Mouse (Mus musculus) forebrain, embryonic 12.5 days (tissue): Measurements from ENCODE around the gene Adamts15. TPM values are rescaled to one million over a fixed set of nuclear protein-coding genes. Genes with fewer than 3 reads are reported as not detected.

Source experiments
- ATAC-seq: fragments of 200-750 bp; cut with Nextera tagmentation; 2 replicates; pipeline ENCODE4 v1.8.0; 2017; ENCODE audit warnings: moderate TSS enrichment; ENCODE audit not compliant: low FRiP score
- H3K27ac ChIP-seq: fragments of 300-500 bp; sonication (generic); 2 replicates; pipeline ENCODE4 v1.5.1; 2016; ENCODE audit warnings: mild to moderate bottlenecking
- H3K27me3 ChIP-seq: fragments of 300-500 bp; sonication (generic); 2 replicates; pipeline ENCODE4 v1.6.1; 2016; ENCODE audit warnings: mild to moderate bottlenecking
- H3K36me3 ChIP-seq: fragments of 300-500 bp; sonication (generic); replicated peaks from 2 replicates; pipeline ENCODE4 v1.6.1; 2016; ENCODE audit warnings: mild to moderate bottlenecking
- H3K4me1 ChIP-seq: fragments of 300-500 bp; sonication (generic); 2 replicates; pipeline ENCODE4 v1.6.1; 2016
- H3K4me2 ChIP-seq: fragments of 300-500 bp; sonication (generic); 2 replicates; pipeline ENCODE4 v1.6.1; 2016; ENCODE audit warnings: mild to moderate bottlenecking, moderate library complexity
- H3K4me3 ChIP-seq: fragments of 300-500 bp; sonication (generic); replicated peaks from 2 replicates; pipeline ENCODE4 v1.5.1; 2016; ENCODE audit warnings: mild to moderate bottlenecking
- H3K9ac ChIP-seq: fragments of 300-500 bp; sonication (generic); 2 replicates; pipeline ENCODE4 v1.6.1; 2016; ENCODE audit warnings: mild to moderate bottlenecking
- H3K9me3 ChIP-seq: fragments of 300-500 bp; sonication (generic); 2 replicates; pipeline ENCODE4 v1.6.1; 2016
- WGBS: fragments of 180-500 bp; shearing (Covaris S2); methylation state at CpG from one replicate; pipeline ENCODE4 v1.1.7; 2016; 5-methylcytosine and 5-hydroxymethylcytosine counted together
- polyA plus RNA-seq: library from polyadenylated mRNA; unstranded; fragments of >200 nt; fragmentation: Nextera tagmentation; extraction: Ambion mirVana; gene quantifications from 2 replicates; pipeline ENCODE4 v1.2.1, GENCODE M21; 2016

Gene Adamts15
- polyA plus RNA-seq, 1 experiment from 2014 or later: 7.1 TPM

DNA sequence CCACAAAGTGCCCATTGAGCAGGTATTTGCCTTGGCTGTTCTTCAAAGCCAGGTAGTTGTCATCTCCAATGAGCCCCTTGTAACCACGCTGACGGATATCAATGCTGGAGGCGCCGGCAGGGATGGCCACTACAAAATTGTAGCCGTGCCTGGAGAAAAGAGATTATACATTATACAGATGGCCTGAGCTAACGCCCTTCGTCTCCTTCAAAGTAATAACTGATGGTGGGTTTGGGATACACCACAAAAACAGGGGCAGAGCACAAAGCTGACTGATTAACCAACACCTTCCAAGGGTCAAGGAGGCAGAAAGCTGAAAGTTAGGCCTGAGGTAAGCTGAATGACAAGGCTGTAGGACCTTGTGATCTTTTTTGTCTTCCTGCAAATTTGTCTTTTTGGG lies 19.6 kb downstream of the Adamts15 start:
- no peak overlapping the region for H3K27ac ChIP-seq
- no peaks in the 10 kb centered on the region for H3K9me3 ChIP-seq
- no peaks in the 10 kb centered on the region for H3K36me3 ChIP-seq
- no peak overlapping the region for H3K9ac ChIP-seq
- no peak overlapping the region for H3K4me2 ChIP-seq
- no peak for ATAC-seq
- H3K4me3 ChIP-seq: no peak overlapping the region
- WGBS: 96% methylated on average over 7 of the region's 7 CpGs
- no peaks in the 10 kb centered on the region for H3K4me1 ChIP-seq
- H3K27me3 ChIP-seq: no peaks in the 10 kb centered on the region

DNA sequence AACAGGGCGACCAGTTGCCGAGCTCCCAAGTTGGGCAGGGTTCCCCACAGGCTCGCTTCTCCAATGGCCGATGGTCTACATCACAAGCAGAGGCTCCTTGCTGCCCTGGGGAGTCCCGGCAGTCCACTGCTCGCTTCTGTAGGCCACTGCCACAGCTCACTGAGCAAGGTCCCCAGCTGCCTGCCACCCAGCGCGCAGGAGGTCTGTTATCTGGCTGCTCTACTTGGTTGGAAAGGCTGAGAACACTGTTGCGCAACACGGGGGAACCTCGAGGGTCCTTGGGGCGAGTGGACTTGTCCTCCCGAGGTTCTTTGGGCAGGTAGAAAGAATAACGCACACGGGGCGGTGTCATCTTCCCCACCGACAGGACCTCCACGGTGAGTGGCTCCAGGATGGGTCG lies 20.1 kb downstream of the Adamts15 start:
- no peak overlapping the region for H3K4me3 ChIP-seq
- ATAC-seq: no peak
- H3K27ac ChIP-seq: no peak overlapping the region
- H3K4me1 ChIP-seq: no peaks in the 10 kb centered on the region
- H3K9ac ChIP-seq: no peak overlapping the region
- H3K4me2 ChIP-seq: no peak overlapping the region
- no peaks in the 10 kb centered on the region for H3K9me3 ChIP-seq
- H3K27me3 ChIP-seq: no peaks in the 10 kb centered on the region
- WGBS: 95% methylated on average over 19 of the region's 19 CpGs
- no peaks in the 10 kb centered on the region for H3K36me3 ChIP-seq

- no peak for ATAC-seq
- no peaks in the 10 kb centered on the region for H3K27me3 ChIP-seq
Observed at GRCm38 (mm10) chr9:30897169-30897568, 25.1 kb downstream of the Adamts15 start.

DNA sequence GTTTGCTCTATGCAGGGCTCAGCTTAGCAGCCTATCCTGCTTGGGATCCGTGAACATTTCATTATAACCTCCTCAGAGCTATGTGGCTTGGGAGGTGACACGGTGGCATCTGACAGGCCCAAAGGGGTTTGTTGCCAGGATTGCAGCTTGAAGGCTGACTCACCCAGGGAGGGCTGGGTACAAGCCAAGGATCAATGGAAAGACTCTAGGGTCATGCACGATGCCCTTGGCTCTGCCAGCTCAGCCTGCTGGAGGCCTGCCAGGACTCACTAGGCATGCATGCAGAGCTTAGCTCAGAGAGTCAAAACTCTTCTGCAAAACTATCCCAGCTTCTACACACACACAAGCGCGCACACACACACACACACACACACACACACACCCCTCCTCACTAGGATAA lies 25.5 kb downstream of the Adamts15 start:
- H3K4me3 ChIP-seq: no peak overlapping the region
- H3K4me2 ChIP-seq: no peak overlapping the region

More at GRCm38 (mm10) chr9:30897169-30897568, 25.1 kb downstream of the Adamts15 start:
- Histone ChIP-seq H3K9me3 (no peaks in the 10 kb centered on the region), H3K4me2 (no peak overlapping the region), H3K4me3 (no peak overlapping the region), H3K4me1 (no peaks in the 10 kb centered on the region), H3K27ac (no peak overlapping the region), H3K36me3 (no peaks in the 10 kb centered on the region), H3K9ac (no peak overlapping the region)
- WGBS: 85% methylated on average over 2 of the region's 2 CpGs

GRCm38 (mm10) chr9:30895618-30896017 lies 26.6 kb downstream of the Adamts15 start:
- Histone ChIP-seq H3K4me1 (no peaks in the 10 kb centered on the region), H3K9ac (no peak overlapping the region), H3K27me3 (no peaks in the 10 kb centered on the region), H3K27ac (no peak overlapping the region), H3K4me2 (no peak overlapping the region), H3K36me3 (no peaks in the 10 kb centered on the region), H3K4me3 (no peak overlapping the region), H3K9me3 (no peaks in the 10 kb centered on the region)
- no peak for ATAC-seq
- WGBS: 85% methylated on average over 3 of the region's 3 CpGs

More for the DNA sequence above, 25.5 kb downstream of the Adamts15 start:
- no peak for ATAC-seq
- Histone ChIP-seq H3K36me3 (no peaks in the 10 kb centered on the region), H3K9me3 (no peaks in the 10 kb centered on the region), H3K27ac (no peak overlapping the region), H3K27me3 (no peaks in the 10 kb centered on the region), H3K9ac (no peak overlapping the region), H3K4me1 (no peaks in the 10 kb centered on the region)
- WGBS: 87% methylated on average over 5 of the region's 5 CpGs

GRCm38 (mm10) chr9:30886276-30886675 lies 36.0 kb downstream of the Adamts15 start:
- Histone ChIP-seq H3K4me3 (no peak overlapping the region), H3K9ac (no peak overlapping the region), H3K9me3 (no peaks in the 10 kb centered on the region), H3K27ac (no peak overlapping the region), H3K4me2 (no peak overlapping the region), H3K27me3 (no peaks in the 10 kb centered on the region), H3K4me1 (no peaks in the 10 kb centered on the region), H3K36me3 (no peaks in the 10 kb centered on the region)
- 86% methylated on average over 3 of the region's 3 CpGs for WGBS
- no peak for ATAC-seq

DNA sequence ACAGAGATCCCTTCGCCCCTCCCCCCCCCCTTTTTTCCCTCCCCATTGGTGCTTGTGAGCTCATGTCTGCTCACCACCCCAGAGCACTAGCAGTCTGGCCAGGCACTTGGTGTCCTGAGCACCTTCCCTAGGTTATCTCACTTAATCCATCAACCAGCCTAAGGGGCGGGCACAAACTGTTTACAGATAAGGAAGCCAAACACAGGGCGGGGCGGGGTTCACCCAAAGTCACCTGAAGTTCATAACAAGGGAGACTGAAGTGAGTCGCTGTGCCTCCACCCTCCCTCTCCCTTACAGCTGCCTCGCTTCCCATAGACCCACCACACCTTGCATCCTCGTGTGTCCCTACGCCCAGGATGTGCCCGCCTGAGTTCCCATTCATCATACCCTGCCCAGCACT lies 41.7 kb downstream of the Adamts15 start:
- no peak overlapping the region for H3K9ac ChIP-seq
- H3K4me1 ChIP-seq: no peaks in the 10 kb centered on the region
- no peaks in the 10 kb centered on the region for H3K27me3 ChIP-seq
- no peaks in the 10 kb centered on the region for H3K9me3 ChIP-seq
- no peak overlapping the region for H3K4me2 ChIP-seq
- no peaks in the 10 kb centered on the region for H3K36me3 ChIP-seq
- no peak for ATAC-seq
- H3K4me3 ChIP-seq: no peak overlapping the region
- 94% methylated on average over 9 of the region's 9 CpGs for WGBS
- no peak overlapping the region for H3K27ac ChIP-seq

- H3K9me3 ChIP-seq: no peaks in the 10 kb centered on the region
- no peak overlapping the region for H3K27ac ChIP-seq
- H3K27me3 ChIP-seq: no peaks in the 10 kb centered on the region
- 89% methylated on average over 2 of the region's 2 CpGs for WGBS
- no peak overlapping the region for H3K4me3 ChIP-seq
- ATAC-seq: no peak
- no peak overlapping the region for H3K9ac ChIP-seq
- H3K36me3 ChIP-seq: no peaks in the 10 kb centered on the region
- H3K4me1 ChIP-seq: no peaks in the 10 kb centered on the region
- no peak overlapping the region for H3K4me2 ChIP-seq
Observed at GRCm38 (mm10) chr9:30879947-30880273, 42.3 kb downstream of the Adamts15 start.

- Histone ChIP-seq H3K4me2 (no peak overlapping the region), H3K27me3 (no peaks in the 10 kb centered on the region), H3K27ac (no peak overlapping the region), H3K9me3 (no peaks in the 10 kb centered on the region), H3K4me3 (no peak overlapping the region), H3K36me3 (no peaks in the 10 kb centered on the region), H3K9ac (no peak overlapping the region), H3K4me1 (no peaks in the 10 kb centered on the region)
- 90% methylated on average over 7 of the region's 7 CpGs for WGBS
- no peak for ATAC-seq
Observed at GRCm38 (mm10) chr9:30879248-30879946, 42.9 kb downstream of the Adamts15 start.

GRCm38 (mm10) chr9:30876552-30876951 lies 45.7 kb downstream of the Adamts15 start:
- no peaks in the 10 kb centered on the region for H3K27me3 ChIP-seq
- no peak overlapping the region for H3K4me2 ChIP-seq
- H3K9me3 ChIP-seq: no peaks in the 10 kb centered on the region
- no peak for ATAC-seq
- no peak overlapping the region for H3K27ac ChIP-seq
- H3K9ac ChIP-seq: no peak overlapping the region
- H3K4me3 ChIP-seq: no peak overlapping the region
- no peaks in the 10 kb centered on the region for H3K36me3 ChIP-seq
- H3K4me1 ChIP-seq: no peaks in the 10 kb centered on the region
- WGBS: 86% methylated on average over 3 of the region's 3 CpGs

- H3K36me3 ChIP-seq: no peaks in the 10 kb centered on the region
- no peaks in the 10 kb centered on the region for H3K4me1 ChIP-seq
- no peak overlapping the region for H3K4me2 ChIP-seq
- H3K27me3 ChIP-seq: no peaks in the 10 kb centered on the region
- H3K9ac ChIP-seq: no peak overlapping the region
- ATAC-seq: no peak
- H3K4me3 ChIP-seq: no peak overlapping the region
- H3K9me3 ChIP-seq: no peaks in the 10 kb centered on the region
- H3K27ac ChIP-seq: no peak overlapping the region
- 87% methylated on average over 2 of the region's 2 CpGs for WGBS
Observed at GRCm38 (mm10) chr9:30855837-30856236, 66.4 kb downstream of the Adamts15 start.

DNA sequence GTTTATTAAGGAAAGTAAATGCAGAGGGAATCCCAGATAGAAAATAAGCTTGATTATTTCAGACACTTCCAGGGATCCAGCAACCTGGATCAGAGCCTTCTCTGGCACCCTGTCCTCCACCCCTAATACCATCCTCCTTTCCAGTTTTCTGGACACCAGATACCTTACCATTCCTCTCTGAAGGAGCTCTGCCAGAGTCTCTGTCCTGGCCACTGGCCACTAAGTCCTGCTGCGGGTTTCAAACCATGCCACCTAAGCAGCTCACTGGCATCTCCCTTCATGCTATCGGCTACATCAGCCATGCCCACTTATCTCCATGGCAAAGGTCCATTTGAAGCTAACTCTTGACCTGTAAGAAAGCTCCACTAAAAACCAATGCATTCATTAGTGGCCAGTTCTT lies 70.4 kb downstream of the Adamts15 start:
- no peaks in the 10 kb centered on the region for H3K4me1 ChIP-seq
- ATAC-seq: no peak
- no peak overlapping the region for H3K9ac ChIP-seq
- H3K27ac ChIP-seq: no peak overlapping the region
- H3K27me3 ChIP-seq: no peaks in the 10 kb centered on the region
- no peaks in the 10 kb centered on the region for H3K9me3 ChIP-seq
- H3K36me3 ChIP-seq: no peaks in the 10 kb centered on the region
- no peak overlapping the region for H3K4me2 ChIP-seq
- 88% methylated on average over 2 of the region's 2 CpGs for WGBS
- no peak overlapping the region for H3K4me3 ChIP-seq

DNA sequence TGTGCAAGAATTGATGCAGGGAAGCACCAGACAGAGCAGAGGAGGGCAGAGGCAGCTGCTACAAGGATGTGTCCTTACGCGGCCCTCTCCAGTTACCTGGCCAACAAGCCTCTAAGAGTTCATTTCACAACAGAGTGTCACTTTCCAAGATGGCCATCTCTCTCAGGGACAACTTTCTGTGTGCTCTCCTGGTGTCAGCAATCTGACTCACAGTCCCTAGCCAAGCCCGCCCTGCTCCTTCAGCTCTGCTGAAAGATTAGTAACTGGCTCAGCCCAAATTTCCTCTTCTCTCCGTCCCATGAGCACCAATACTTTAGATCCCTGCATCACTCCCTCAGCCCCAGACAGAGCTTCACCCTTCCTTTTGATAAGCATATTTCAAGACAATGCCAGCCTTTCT lies 72.3 kb downstream of the Adamts15 start:
- H3K9ac ChIP-seq: no peak overlapping the region
- 80% methylated on average over 4 of the region's 4 CpGs for WGBS
- H3K27me3 ChIP-seq: no peaks in the 10 kb centered on the region
- H3K27ac ChIP-seq: no peak overlapping the region
- no peaks in the 10 kb centered on the region for H3K4me1 ChIP-seq
- no peak overlapping the region for H3K4me2 ChIP-seq
- H3K4me3 ChIP-seq: no peak overlapping the region
- ATAC-seq: no peak
- no peaks in the 10 kb centered on the region for H3K9me3 ChIP-seq
- no peaks in the 10 kb centered on the region for H3K36me3 ChIP-seq
